Mouse (Mus musculus) heart, postnatal 0 days (tissue): Measurements from ENCODE around the gene Sema3e. TPM values are rescaled to one million over a fixed set of nuclear protein-coding genes. Genes with fewer than 3 reads are reported as not detected.

Experiments
- ATAC-seq: fragments of 200-750 bp; cut with Nextera tagmentation; 2 replicates; pipeline ENCODE4 v1.8.0; 2017; ENCODE audit warnings: low read depth, moderate number of reproducible peaks, moderate library complexity; ENCODE audit not compliant: insufficient read depth
- DNase-seq: peaks from one replicate; pipeline ENCODE4 v3.0.0-alpha.2; 2016; ENCODE audit warnings: low spot score
- H3K27ac ChIP-seq: fragments of 300-500 bp; sonication (generic); 2 replicates; pipeline ENCODE4 v1.5.1; 2014; ENCODE audit warnings: low read depth, mild to moderate bottlenecking
- H3K27me3 ChIP-seq: fragments of 300-500 bp; sonication (generic); 2 replicates; pipeline ENCODE4 v1.6.1; 2014; ENCODE audit warnings: low read length, mixed read lengths; ENCODE audit not compliant: control insufficient read depth, insufficient read depth
- H3K36me3 ChIP-seq: fragments of 300-500 bp; sonication (generic); replicated peaks from 2 replicates; pipeline ENCODE4 v1.6.1; 2014; ENCODE audit warnings: low read length, mixed read lengths; ENCODE audit not compliant: control insufficient read depth, insufficient read depth
- H3K4me1 ChIP-seq: fragments of 300-500 bp; sonication (generic); 2 replicates; pipeline ENCODE4 v1.6.1; 2014; ENCODE audit warnings: antibody characterized with exemption; ENCODE audit not compliant: control insufficient read depth, insufficient read depth
- H3K4me2 ChIP-seq: fragments of 300-500 bp; sonication (generic); 2 replicates; pipeline ENCODE4 v1.6.1; 2014; ENCODE audit warnings: low read depth, mild to moderate bottlenecking, low read length, moderate library complexity
- H3K4me3 ChIP-seq: fragments of 300-500 bp; sonication (generic); 2 replicates; pipeline ENCODE4 v1.5.1; 2014; ENCODE audit warnings: low read depth, low read length
- H3K9ac ChIP-seq: fragments of 300-500 bp; sonication (generic); replicated peaks from 2 replicates; pipeline ENCODE4 v1.6.1; 2014; ENCODE audit warnings: low read depth, low read length, mixed read lengths
- H3K9me3 ChIP-seq: fragments of 300-500 bp; sonication (generic); replicated peaks from 2 replicates; pipeline ENCODE4 v1.6.1; 2016; ENCODE audit warnings: low read length; ENCODE audit not compliant: control insufficient read depth
- CTCF ChIP-seq: IDR thresholded peaks from 2 replicates; pipeline ENCODE4 v1.5.1; 2016; ENCODE audit warnings: antibody characterized with exemption, control low read depth, low read depth
- EP300 ChIP-seq: IDR thresholded peaks from 2 replicates; pipeline ENCODE4 v1.6.1; 2016; ENCODE audit warnings: antibody characterized with exemption, low read depth
- WGBS: fragments of 180-500 bp; shearing (Covaris S2); extraction: QIAGEN DNeasy Blood & Tissue Kit; methylation state at CpG from one replicate; pipeline ENCODE4 v1.1.7; 2014; 5-methylcytosine and 5-hydroxymethylcytosine counted together
- polyA plus RNA-seq: library from polyadenylated mRNA; unstranded; fragments of >200 nt; fragmentation: Nextera tagmentation; extraction: Ambion mirVana; gene quantifications from 2 replicates; pipeline ENCODE4 v1.2.1, GENCODE M21; 2015
- total RNA-seq: library from RNA; depleted of rRNA; stranded (reverse); fragments of >200 nt; gene quantifications from 2 replicates; pipeline ENCODE4 v1.2.3, GENCODE M21; 2014; ENCODE audit warnings: low replicate concordance

Gene Sema3e
- total and polyA plus RNA-seq, 2 experiments from 2014 or later, result 0.10 TPM; not detected in 1

DNA sequence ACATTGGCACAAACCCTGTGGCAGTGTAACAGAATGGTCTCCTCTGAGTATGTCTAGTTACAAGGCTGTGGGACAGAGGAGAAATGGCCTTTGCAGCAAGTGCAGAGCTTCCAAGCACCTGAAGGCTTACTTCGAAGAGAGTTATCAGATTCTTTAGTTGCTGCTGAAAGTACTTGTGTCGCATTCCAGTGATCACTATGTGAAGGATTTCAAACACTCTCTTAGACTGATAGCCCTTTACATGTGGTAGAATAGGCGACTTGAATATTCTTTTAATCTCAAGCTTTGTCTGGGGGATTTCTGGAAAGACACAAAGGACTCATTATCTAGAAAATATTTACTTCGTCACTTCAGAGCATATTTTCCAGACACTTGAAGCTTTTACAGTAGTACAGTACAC lies 82.3 kb downstream of the Sema3e start:
- H3K36me3 ChIP-seq, result no peaks in the 10 kb centered on the region
- no peak for DNase-seq

DNA sequence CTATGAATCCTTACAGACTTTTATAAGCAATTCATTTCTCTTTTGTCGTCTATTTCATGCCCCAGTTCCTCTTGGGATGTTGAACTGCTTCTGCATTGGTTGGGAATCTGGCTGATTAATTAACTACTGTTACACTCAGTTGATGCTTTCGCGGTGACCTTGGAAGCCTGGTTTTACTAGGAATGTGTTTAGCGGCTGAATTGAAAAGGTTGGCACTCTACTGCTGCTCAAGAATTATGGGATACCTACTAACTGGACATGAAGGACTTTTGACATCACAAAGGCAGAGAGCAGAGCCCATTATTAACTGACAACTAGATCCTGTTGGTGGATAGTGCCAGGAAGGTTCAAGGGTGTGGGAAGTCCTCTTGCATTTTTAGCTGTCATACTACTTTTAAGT lies 83.9 kb downstream of the Sema3e start:
- H3K9me3 ChIP-seq, result no peaks in the 10 kb centered on the region
- no peak for TF ChIP-seq CTCF
- TF ChIP-seq EP300, result no peak
- no peaks in the 10 kb centered on the region for H3K36me3 ChIP-seq
- DNase-seq (no peak), ATAC-seq (no peak)
- H3K27me3 ChIP-seq, result no peaks in the 10 kb centered on the region
- H3K4me2 ChIP-seq, result no peak overlapping the region
- H3K4me3 ChIP-seq, result no peak overlapping the region
- no peak overlapping the region for H3K27ac ChIP-seq
- no peaks in the 10 kb centered on the region for H3K4me1 ChIP-seq
- H3K9ac ChIP-seq, result no peak overlapping the region
- WGBS, result 67% methylated on average over 4 of the region's 4 CpGs

More for the DNA sequence above, 82.3 kb downstream of the Sema3e start:
- no peak overlapping the region for H3K4me2 ChIP-seq
- H3K4me3 ChIP-seq, result no peak overlapping the region
- no peaks in the 10 kb centered on the region for H3K27me3 ChIP-seq
- TF ChIP-seq EP300, result no peak
- no peak for TF ChIP-seq CTCF
- H3K9ac ChIP-seq, result no peak overlapping the region
- no peak for ATAC-seq
- H3K27ac ChIP-seq, result no peak overlapping the region
- WGBS, result 34% methylated on average over 4 of the region's 4 CpGs
- H3K4me1 ChIP-seq, result no peaks in the 10 kb centered on the region
- H3K9me3 ChIP-seq, result no peaks in the 10 kb centered on the region

DNA sequence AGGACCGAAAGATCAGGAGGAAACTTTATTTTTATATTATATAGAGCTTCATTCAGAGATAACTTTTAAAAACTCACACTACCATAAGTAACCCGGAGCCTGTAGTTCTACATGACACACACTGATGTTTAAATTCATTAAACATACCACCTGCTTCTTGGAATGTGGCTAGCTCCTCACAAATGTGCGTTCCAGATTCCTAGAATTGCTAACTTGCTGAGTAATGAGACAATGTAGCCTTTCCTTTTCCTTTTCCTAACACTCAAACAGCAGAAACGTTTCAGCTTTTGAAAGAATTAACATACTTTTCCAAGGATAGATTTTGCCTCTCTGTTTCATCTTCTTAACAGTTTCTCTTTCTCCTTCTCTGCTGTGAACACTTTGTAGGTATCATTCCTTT lies 86.3 kb downstream of the Sema3e start:
- Histone ChIP-seq H3K9ac (no peak overlapping the region), H3K4me2 (no peak overlapping the region), H3K36me3 (no peaks in the 10 kb centered on the region), H3K27me3 (no peaks in the 10 kb centered on the region), H3K27ac (no peak overlapping the region), H3K9me3 (no peaks in the 10 kb centered on the region), H3K4me3 (no peak overlapping the region), H3K4me1 (no peaks in the 10 kb centered on the region)
- 61% methylated on average over 4 of the region's 4 CpGs for WGBS
- DNase-seq, result no peak
- no peak for ATAC-seq
- TF ChIP-seq EP300, result no peak

DNA sequence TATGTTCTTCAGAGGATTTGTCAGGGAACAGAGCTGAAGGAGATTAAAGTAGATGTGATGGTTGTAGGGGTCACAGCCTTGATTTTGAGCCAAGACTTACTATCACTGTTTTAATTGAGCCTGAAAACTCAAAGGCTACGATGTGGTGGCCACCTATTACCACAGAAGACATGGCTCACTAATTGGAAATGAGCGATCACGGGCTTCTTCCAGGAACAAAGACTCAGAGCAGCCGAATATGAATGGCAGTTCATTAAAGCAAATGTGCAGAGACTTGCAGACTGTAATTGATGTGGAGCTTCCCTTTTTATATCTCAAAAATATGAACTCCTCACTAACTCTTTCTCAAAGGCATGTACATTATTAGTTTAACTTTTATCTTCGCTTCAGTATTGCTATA lies 96.8 kb downstream of the Sema3e start:
- Histone ChIP-seq H3K9me3 (no peaks in the 10 kb centered on the region), H3K4me3 (no peak overlapping the region), H3K36me3 (no peaks in the 10 kb centered on the region), H3K4me2 (no peak overlapping the region), H3K9ac (no peak overlapping the region), H3K4me1 (no peaks in the 10 kb centered on the region), H3K27ac (no peak overlapping the region), H3K27me3 (no peaks in the 10 kb centered on the region)
- TF ChIP-seq EP300 (no peak), CTCF (no peak)
- ATAC-seq (no peak), DNase-seq (no peak)
- 79% methylated on average over 5 of the region's 5 CpGs for whole genome bisulfite sequencing

DNA sequence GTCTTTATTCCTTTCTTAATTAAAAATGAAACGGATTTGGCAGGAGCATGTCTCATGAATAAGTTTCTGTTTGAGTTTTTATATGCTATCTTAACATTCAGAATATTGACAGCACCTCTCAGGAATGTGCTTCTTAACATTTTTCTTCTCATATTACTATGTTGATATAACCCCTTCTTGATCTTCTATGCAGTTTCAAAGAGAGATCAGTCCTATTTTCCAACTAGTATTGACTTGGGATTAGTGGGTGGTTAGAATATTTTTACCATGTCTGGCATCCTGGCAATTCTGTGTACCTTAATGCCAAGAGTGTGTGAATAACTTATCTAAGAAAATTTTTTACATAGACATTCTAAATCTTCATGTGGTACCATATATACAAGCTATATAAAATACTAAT lies 101.5 kb downstream of the Sema3e start:
- Histone ChIP-seq H3K9me3 (no peaks in the 10 kb centered on the region), H3K4me2 (no peak overlapping the region), H3K9ac (no peak overlapping the region), H3K27ac (no peak overlapping the region), H3K27me3 (no peaks in the 10 kb centered on the region), H3K4me3 (no peak overlapping the region), H3K4me1 (no peaks in the 10 kb centered on the region), H3K36me3 (no peaks in the 10 kb centered on the region)
- TF ChIP-seq CTCF, result no peak
- TF ChIP-seq EP300, result no peak
- DNase-seq (no peak), ATAC-seq (no peak)
- 32% methylated on average over 1 of the region's 1 CpGs for WGBS

DNA sequence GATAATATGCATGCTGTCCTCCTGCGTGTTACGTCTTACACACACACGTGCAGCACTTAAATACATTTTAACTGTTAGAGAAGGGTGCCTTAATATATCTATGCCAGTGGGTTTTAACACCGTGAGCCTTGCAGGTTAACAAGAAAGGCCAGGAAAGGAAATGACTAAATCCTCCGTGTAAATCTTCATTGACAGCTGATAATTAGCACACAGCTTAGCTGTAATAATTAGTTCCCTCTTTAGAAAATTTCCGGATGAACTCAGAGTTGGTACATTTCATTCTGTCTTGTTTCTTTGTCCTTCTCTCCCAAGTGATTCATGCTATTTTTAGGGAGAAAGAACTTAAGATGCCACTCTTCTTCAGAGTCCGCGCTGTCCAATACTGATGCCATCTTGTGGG lies 110.9 kb downstream of the Sema3e start:
- DNase-seq, result no peak
- Histone ChIP-seq H3K4me1 (no peaks in the 10 kb centered on the region), H3K9me3 (no peaks in the 10 kb centered on the region), H3K36me3 (no peaks in the 10 kb centered on the region), H3K4me3 (no peak overlapping the region), H3K4me2 (no peak overlapping the region), H3K27ac (no peak overlapping the region), H3K27me3 (no peaks in the 10 kb centered on the region), H3K9ac (no peak overlapping the region)
- no peak for ATAC-seq
- 71% methylated on average over 8 of the region's 8 CpGs for WGBS
- TF ChIP-seq CTCF (no peak), EP300 (no peak)
